Mouse (Mus musculus) left cerebral cortex, adult 2 months (tissue): ENCODE measurements at regions not wholly inside any gene's neighbourhood (a gene's known extent, or its start where the extent isn't known, plus 50 kb on each side); places are given as distances from the start of the nearest gene placed in this dataset.
A peak's percentile ranks its signal among the peaks of the same experiment; 100 is the strongest.

ENCODE experiments used
- DNase-seq, 2 experiments: peaks; one replicate each; pipeline ENCODE4 v3.0.0; 2021 to 2022; ENCODE audit warnings: low spot score in 2 of 2, mixed read lengths in 1 of 2; ENCODE audit errors: extremely low spot score in 1 of 2
- H3K27ac ChIP-seq: fragments of 200-600 bp; 2 replicates; pipeline ENCODE4 v1.8.1; 2022
- H3K4me3 ChIP-seq: fragments of 200-600 bp; 2 replicates; pipeline ENCODE4 v1.8.1; 2022
- CTCF ChIP-seq: fragments of 200-600 bp; IDR thresholded peaks from 2 replicates; pipeline ENCODE4 v1.8.1; 2022; ENCODE audit warnings: antibody characterized with exemption, mild to moderate bottlenecking, moderate library complexity
- intact Hi-C: fragments of 180-260 bp; cut with DNase I; formaldehyde crosslinking; loops from one replicate; pipeline ENCODE4 v1.15.1; 2025

DNA sequence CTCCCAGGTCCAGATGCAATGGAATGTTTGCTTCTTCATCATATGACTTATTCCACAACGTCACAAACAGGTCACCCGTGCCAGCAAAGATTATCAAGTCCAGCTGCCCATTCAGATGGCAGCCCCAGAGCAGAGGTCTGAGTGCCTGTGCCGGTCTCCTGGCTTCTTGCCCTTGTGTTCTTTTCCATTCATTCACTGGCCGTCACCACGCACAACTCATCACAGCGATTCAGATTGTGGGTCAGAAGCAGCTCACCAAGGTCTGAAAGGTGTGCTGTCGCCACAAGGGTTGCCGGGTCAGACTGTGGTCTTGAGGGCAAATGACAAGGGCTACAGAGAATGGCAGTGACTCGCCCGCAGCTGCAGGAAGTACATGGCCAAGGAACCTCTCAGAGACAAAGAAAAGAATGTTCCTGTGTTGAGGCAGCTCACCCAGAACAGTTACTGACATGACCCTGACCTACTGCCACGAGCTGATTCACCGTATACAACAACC is 141.3 kb upstream of the Klf14 start:
- intact Hi-C loops: no loop called here
- H3K27ac ChIP-seq: 0 out of 2 replicates have a peak overlapping the region, but pooled peaks have one; percentile 19
- DNase-seq: peak in 1 of 2 experiments; percentile 21
- H3K4me3 ChIP-seq: no peak overlapping the region
- no peak for TF ChIP-seq CTCF

DNA sequence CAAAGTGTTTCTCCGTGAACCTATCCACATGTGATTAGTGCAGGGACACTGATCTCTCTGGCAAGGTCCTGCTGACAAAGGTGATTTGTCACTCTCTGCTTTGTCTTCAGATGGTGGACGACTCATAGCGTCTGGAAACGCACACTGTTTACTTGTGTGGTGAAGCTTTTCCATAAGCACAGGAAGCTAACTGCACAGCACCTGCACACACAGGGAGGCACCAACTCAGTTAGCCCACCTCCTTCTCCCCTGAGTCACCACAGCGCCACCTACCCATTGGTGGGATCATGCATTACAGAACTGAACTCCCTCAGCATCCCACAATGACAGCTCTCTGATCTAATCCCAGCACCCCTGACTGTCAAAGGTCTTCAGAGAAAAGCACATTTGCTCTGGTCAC is 141.9 kb upstream of the Klf14 start:
- Histone ChIP-seq H3K4me3 (no peak overlapping the region), H3K27ac (no peak overlapping the region)
- peak; percentile 38 for TF ChIP-seq CTCF
- intact Hi-C loops: no loop called here
- DNase-seq: peak in 1 of 2 experiments; percentile 20

DNA sequence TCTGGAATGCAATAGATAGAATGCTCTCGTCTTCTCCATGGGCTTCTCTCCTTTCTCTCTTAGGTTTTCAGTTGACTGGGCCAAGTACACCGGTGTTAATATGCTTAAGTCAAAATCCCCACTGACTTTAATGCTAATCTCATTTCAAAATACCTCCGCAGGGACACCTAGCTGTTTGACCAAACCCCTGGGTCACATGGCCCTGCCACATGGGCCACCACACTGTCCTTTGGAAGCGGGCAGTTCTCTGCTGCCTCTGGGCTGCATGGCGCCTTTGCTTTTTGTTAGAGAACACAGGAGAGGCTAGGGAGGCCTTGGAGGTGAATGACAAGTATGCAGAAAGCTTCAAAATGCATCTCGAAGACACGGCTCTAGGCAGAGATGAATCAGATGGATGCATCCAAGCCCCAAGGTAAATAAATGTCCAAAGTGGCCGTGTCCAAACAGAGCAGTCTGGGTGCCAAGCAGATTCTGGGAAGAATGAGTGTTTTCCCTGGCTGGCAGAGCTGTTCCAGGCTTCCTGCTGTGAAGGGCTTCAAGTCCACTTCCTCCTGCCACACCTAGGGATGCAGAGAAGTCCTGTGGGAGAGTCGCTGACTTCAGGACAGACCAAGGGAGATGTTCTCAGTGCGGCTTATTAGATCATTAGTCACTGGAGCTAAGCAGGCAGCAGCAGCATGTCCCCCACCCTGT is 147.4 kb upstream of the Klf14 start:
- no peak for TF ChIP-seq CTCF
- intact Hi-C loops: no loop called here
- DNase-seq: no peak
- H3K27ac ChIP-seq: peak overlapping the region; percentile 76
- no peak overlapping the region for H3K4me3 ChIP-seq

GRCm38 (mm10) chr6:31106856-31107359 is 148.0 kb upstream of the Klf14 start:
- no peak for DNase-seq

GRCm38 (mm10) chr6:31107360-31107759 is 148.5 kb upstream of the Klf14 start:
- intact Hi-C loops: no loop called here
- Histone ChIP-seq H3K4me3 (no peak overlapping the region), H3K27ac (peak overlapping the region; percentile 76)
- no peak for TF ChIP-seq CTCF
- DNase-seq: no peak

More at GRCm38 (mm10) chr6:31106856-31107359, 148.0 kb upstream of the Klf14 start:
- Histone ChIP-seq H3K4me3 (no peak overlapping the region), H3K27ac (peak overlapping the region; percentile 76)
- intact Hi-C loops: no loop called here
- TF ChIP-seq CTCF: no peak

DNA sequence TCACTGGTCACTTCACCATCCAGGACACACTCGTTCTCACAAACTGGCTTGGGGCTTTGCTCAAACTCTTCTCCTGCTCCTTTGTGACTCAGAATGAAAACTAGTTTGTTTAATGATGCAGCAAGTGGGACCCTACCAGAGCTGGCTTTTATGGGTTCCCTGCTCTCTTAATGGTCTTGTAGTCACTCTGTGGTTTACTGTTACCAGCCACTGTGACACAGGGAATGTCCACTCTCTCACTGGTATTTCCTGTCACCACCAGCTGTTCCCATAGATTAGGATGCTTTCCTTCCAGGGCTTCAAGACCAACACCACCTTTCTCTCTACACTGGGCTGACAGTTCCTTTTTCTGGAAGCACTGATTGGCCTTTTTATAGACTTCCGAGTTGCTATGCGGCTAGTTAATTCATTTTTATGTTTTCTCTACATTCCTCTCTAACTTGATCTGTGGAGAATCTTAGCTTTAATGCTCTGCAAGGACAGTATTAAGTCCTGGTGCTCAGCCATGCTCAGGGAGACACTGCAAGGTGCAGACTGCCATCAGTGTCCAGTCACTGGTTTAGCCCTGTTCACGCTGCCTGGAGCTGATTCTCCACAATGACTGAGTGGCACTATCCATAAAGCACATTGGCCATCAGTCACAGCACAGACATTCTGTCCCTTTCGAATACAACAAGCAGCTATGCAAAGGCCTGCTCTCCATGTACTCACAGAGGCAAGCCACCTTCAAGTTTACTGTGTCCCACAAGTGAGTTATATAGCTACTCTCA is 149.2 kb upstream of the Klf14 start:
- TF ChIP-seq CTCF: no peak
- no peak for DNase-seq
- intact Hi-C loops: no loop called here
- Histone ChIP-seq H3K4me3 (no peak overlapping the region), H3K27ac (peak overlapping the region; percentile 76; the same call in 1 of the 2 replicates)

DNA sequence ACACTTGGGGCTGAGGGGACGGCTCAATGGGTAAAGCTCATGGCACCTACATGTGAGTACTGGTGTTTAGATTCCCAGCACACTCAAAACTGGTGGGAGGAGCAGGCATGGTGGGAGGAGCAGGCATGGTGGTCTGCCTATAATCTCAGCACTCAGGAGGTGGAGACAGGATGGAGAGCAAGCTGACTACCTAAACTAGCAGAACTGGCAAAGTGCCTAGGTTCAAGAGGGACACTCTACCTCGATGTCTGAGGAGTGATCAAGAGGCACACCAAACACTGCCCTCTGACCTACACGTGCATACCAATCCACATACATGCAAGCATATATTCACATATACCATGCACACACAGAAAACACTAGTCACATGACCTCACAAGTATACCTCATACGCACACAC is 150.7 kb upstream of the Klf14 start:
- intact Hi-C loops: no loop called here
- Histone ChIP-seq H3K4me3 (no peak overlapping the region), H3K27ac (no peak overlapping the region)
- no peak for TF ChIP-seq CTCF
- no peak for DNase-seq

- intact Hi-C loops: no loop called here
- DNase-seq: no peak
- Histone ChIP-seq H3K4me3 (peak overlapping the region; percentile 7; the same call in 1 of the 2 replicates), H3K27ac (peak overlapping the region; percentile 28; the same call in 1 of the 2 replicates)
- no peak for TF ChIP-seq CTCF
Measured at GRCm38 (mm10) chr6:31112293-31113077, 153.6 kb upstream of the Klf14 start.

GRCm38 (mm10) chr6:31113558-31114326 is 154.9 kb upstream of the Klf14 start:
- peak overlapping the region; percentile 68 for H3K27ac ChIP-seq
- DNase-seq: peak in 1 of 2 experiments; percentile 32
- intact Hi-C loops: no loop called here
- TF ChIP-seq CTCF: no peak
- H3K4me3 ChIP-seq: peak overlapping the region; percentile 23

DNA sequence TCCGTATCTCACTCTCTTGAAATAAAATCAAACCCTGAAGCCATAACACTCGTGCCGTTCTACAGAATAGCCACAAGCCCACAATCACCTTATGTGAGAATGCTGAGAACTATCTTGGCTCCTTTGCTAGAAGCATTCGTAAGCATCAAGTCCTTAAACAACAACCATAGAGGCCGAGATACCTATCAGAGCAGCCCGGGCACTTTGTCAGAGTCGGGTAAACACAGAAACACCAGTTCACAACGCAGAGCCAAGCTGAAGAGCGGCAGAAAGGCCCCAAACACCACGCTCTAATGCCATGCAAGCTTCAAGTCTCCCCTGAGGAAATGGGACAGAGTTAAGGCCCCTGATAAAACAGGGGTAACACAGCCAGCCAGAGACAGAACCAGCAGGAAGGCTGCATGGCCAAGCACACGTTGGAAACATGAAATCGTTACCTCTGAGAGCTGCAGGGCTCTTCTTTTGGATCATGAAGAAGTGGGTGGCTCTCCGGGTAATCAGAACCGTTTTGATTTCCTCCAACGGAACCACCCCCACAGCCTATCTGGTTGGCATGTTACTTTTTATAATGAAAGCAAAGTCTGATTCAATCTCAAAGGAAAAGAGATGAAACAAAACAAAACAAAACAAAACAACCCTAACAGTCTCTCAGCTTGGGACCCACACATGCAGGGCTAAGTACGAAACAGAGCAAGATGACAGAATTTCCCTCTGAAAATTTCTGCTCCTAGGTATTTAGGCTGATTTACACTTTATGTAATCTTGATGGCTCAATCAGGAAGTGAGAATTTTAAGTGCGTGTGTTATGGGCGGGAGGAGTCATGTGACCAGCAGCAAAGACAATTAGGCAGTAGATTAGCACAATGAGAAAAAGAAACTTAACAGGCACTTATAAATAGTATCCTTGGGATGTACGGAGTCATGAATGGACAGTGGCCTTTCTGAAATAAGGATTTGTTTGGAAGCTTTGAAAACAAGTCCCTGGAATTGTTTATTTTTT is 155.8 kb upstream of the Klf14 start:
- intact Hi-C loops: no loop called here
- Histone ChIP-seq H3K27ac (peak overlapping the region; percentile 68), H3K4me3 (peak overlapping the region; percentile 23)
- TF ChIP-seq CTCF: no peak
- DNase-seq: peak in 1 of 2 experiments; percentile 42
